Mouse (Mus musculus) frontal cortex, postnatal 14 days (tissue): ENCODE data around the gene Commd3.

Experiments
- DNase-seq, 2 experiments: peaks; one replicate each; pipeline ENCODE4 v3.0.0; 2022; ENCODE audit warnings: low spot score in 2 of 2

Gene Commd3

GRCm38 (mm10) chr2:18722208-18722830, 50.1 kb downstream of the Commd3 start:
- no peak for DNase-seq

GRCm38 (mm10) chr2:18724462-18724861, 52.3 kb downstream of the Commd3 start:
- DNase-seq, result no peak
